Mouse (Mus musculus) heart, postnatal 14 days (tissue): ENCODE measurements at regions not wholly inside any gene's neighbourhood (a gene's known extent, or its start where the extent isn't known, plus 50 kb on each side); places are given as distances from the start of the nearest gene placed in this dataset.

ENCODE experiments used
- DNase-seq, 2 experiments: peaks; one replicate each; pipeline ENCODE4 v3.0.0; 2021 to 2022
- intact Hi-C: fragments of 180-260 bp; cut with DNase I; formaldehyde crosslinking; loops from one replicate; pipeline ENCODE4 v1.15.1; 2025

- no peak for DNase-seq
- intact Hi-C loops, result no loop called here
Observed at GRCm38 (mm10) chr6:143368646-143369045, 201.6 kb downstream of the Etnk1 start.

- intact Hi-C loops, result loop anchor here (5.0 kb wide), 1 partner anchor 1590 kb away; no protein-coding TSS in a partner anchor
- DNase-seq, result no peak
Observed at GRCm38 (mm10) chr6:143372487-143372886, 205.5 kb downstream of the Etnk1 start.

- intact Hi-C loops, result loop anchor here (5.0 kb wide), 1 partner anchor 1589 kb away; no protein-coding TSS in a partner anchor
- peak; percentile 42 to 71 for DNase-seq
Observed at GRCm38 (mm10) chr6:143373686-143374273, 206.8 kb downstream of the Etnk1 start.

GRCm38 (mm10) chr6:143375951-143376713, 209.1 kb downstream of the Etnk1 start:
- DNase-seq, result no peak
- intact Hi-C loops, result no loop called here

GRCm38 (mm10) chr6:143377121-143377520, 210.1 kb downstream of the Etnk1 start:
- intact Hi-C loops, result no loop called here
- DNase-seq, result no peak

GRCm38 (mm10) chr6:143378126-143378525, 211.1 kb downstream of the Etnk1 start:
- intact Hi-C loops, result no loop called here

GRCm38 (mm10) chr6:143380490-143380889, 213.5 kb downstream of the Etnk1 start:
- intact Hi-C loops, result no loop called here
- DNase-seq, result no peak

More at GRCm38 (mm10) chr6:143378126-143378525, 211.1 kb downstream of the Etnk1 start:
- DNase-seq, result no peak

- no peak for DNase-seq
Observed at GRCm38 (mm10) chr6:143386597-143387450, 219.8 kb downstream of the Etnk1 start.

GRCm38 (mm10) chr6:143393543-143394207, 226.7 kb downstream of the Etnk1 start:
- intact Hi-C loops, result no loop called here

More at GRCm38 (mm10) chr6:143386597-143387450, 219.8 kb downstream of the Etnk1 start:
- intact Hi-C loops, result no loop called here

GRCm38 (mm10) chr6:143394377-143394776, 227.4 kb downstream of the Etnk1 start:
- no peak for DNase-seq
- intact Hi-C loops, result no loop called here

More at GRCm38 (mm10) chr6:143393543-143394207, 226.7 kb downstream of the Etnk1 start:
- no peak for DNase-seq

- intact Hi-C loops, result no loop called here
- no peak for DNase-seq
Observed at GRCm38 (mm10) chr6:143401436-143401835, 234.4 kb downstream of the Etnk1 start.

- intact Hi-C loops, result no loop called here
Observed at GRCm38 (mm10) chr6:143401921-143402320, 234.9 kb downstream of the Etnk1 start.

GRCm38 (mm10) chr6:143402766-143403165, 235.7 kb downstream of the Etnk1 start:
- DNase-seq, result no peak
- intact Hi-C loops, result no loop called here

More at GRCm38 (mm10) chr6:143401921-143402320, 234.9 kb downstream of the Etnk1 start:
- DNase-seq, result no peak

GRCm38 (mm10) chr6:143404521-143404920, 237.5 kb downstream of the Etnk1 start:
- no peak for DNase-seq
- intact Hi-C loops, result no loop called here

- intact Hi-C loops, result no loop called here
Observed at GRCm38 (mm10) chr6:143412056-143412455, 245.0 kb downstream of the Etnk1 start.

GRCm38 (mm10) chr6:143412721-143413120, 245.7 kb downstream of the Etnk1 start:
- intact Hi-C loops, result no loop called here
- DNase-seq, result no peak

More at GRCm38 (mm10) chr6:143412056-143412455, 245.0 kb downstream of the Etnk1 start:
- no peak for DNase-seq

GRCm38 (mm10) chr6:143414590-143415382, 247.8 kb downstream of the Etnk1 start:
- DNase-seq, result no peak
- intact Hi-C loops, result no loop called here

- DNase-seq, result no peak
- intact Hi-C loops, result no loop called here
Observed at GRCm38 (mm10) chr6:143415383-143415778, 248.4 kb downstream of the Etnk1 start.

GRCm38 (mm10) chr6:143419872-143420271, 252.9 kb downstream of the Etnk1 start:
- no peak for DNase-seq
- intact Hi-C loops, result no loop called here
